Mouse (Mus musculus): Measurements from ENCODE around the gene D230025D16Rik.
"Not testable (repeated sequence)": the region's sequence is repeated elsewhere in the genome, so short reads cannot be mapped to it uniquely, and the experiment has no call there.

Gene D230025D16Rik

GRCm38 (mm10) chr8:105269461-105269947 is 44.6 kb downstream of the D230025D16Rik start, which contains the start of gene Hsf4:
TSS of gene Hsf4 (plus strand) at chr8:105269801.
- DNase-seq = peak; percentile 83 to 86

GRCm38 (mm10) chr8:105270101-105270915 is 45.4 kb downstream of the D230025D16Rik start:
- DNase-seq = no peak

- DNase-seq = no peak
These were observed 45.9 kb downstream of the D230025D16Rik start for GRCm38 (mm10) chr8:105270916-105271186.

GRCm38 (mm10) chr8:105275387-105275786 is 50.4 kb downstream of the D230025D16Rik start:
- DNase-seq = no peak

GRCm38 (mm10) chr8:105275840-105276239 is 50.9 kb downstream of the D230025D16Rik start, which contains the start of gene Nol3:
TSS of gene Nol3 (plus strand) at chr8:105276140.
- no peak for DNase-seq

GRCm38 (mm10) chr8:105276292-105277120 is 51.6 kb downstream of the D230025D16Rik start:
- peak; percentile 67 to 73 for DNase-seq

- DNase-seq = peak; percentile 89 to 92
These were observed 54.0 kb downstream of the D230025D16Rik start for GRCm38 (mm10) chr8:105278911-105279334.

GRCm38 (mm10) chr8:105280567-105280966 is 55.6 kb downstream of the D230025D16Rik start:
- no peak for DNase-seq

- DNase-seq = no peak
These were observed 56.9 kb downstream of the D230025D16Rik start for GRCm38 (mm10) chr8:105281821-105282220.

- DNase-seq = no peak
These were observed 57.3 kb downstream of the D230025D16Rik start for GRCm38 (mm10) chr8:105282239-105282638.

GRCm38 (mm10) chr8:105283074-105283473 is 58.1 kb downstream of the D230025D16Rik start:
- peak; percentile 65 to 69 for DNase-seq

- no peak for DNase-seq
These were observed 60.6 kb downstream of the D230025D16Rik start for GRCm38 (mm10) chr8:105285514-105285913.

GRCm38 (mm10) chr8:105286907-105287306 is 62.0 kb downstream of the D230025D16Rik start:
- no peak for DNase-seq

GRCm38 (mm10) chr8:105288231-105288630 is 63.3 kb downstream of the D230025D16Rik start:
- DNase-seq = no peak

- DNase-seq = peak; percentile 92 to 94
These were observed 64.2 kb downstream of the D230025D16Rik start for GRCm38 (mm10) chr8:105288958-105289732.

- peak; percentile 37 to 47 for DNase-seq
These were observed 65.0 kb downstream of the D230025D16Rik start, which contains the start of gene 4931428F04Rik for GRCm38 (mm10) chr8:105289805-105290460. TSS of gene 4931428F04Rik (minus strand) at chr8:105289864.

GRCm38 (mm10) chr8:105290554-105291314 is 65.8 kb downstream of the D230025D16Rik start:
- peak; percentile 85 to 91 for DNase-seq

- DNase-seq = not testable (repeated sequence)
These were observed 66.4 kb downstream of the D230025D16Rik start for GRCm38 (mm10) chr8:105291364-105291763.

GRCm38 (mm10) chr8:105291802-105292201 is 66.9 kb downstream of the D230025D16Rik start:
- DNase-seq = not testable (repeated sequence)

GRCm38 (mm10) chr8:105292471-105292870 is 67.5 kb downstream of the D230025D16Rik start:
- DNase-seq = no peak

- no peak for DNase-seq
These were observed 68.5 kb downstream of the D230025D16Rik start for GRCm38 (mm10) chr8:105293405-105293804.

Data from lung, adult 18-20 months (tissue).